Mouse (Mus musculus) forebrain, embryonic 14.5 days (tissue): ENCODE results near the gene Otulinl. TPM values are rescaled to one million over a fixed set of nuclear protein-coding genes. Genes with fewer than 3 reads are reported as not detected.

Experiments
- ATAC-seq: fragments of 200-750 bp; cut with Nextera tagmentation; 2 replicates; pipeline ENCODE4 v1.8.0; 2017; ENCODE audit warnings: mild to moderate bottlenecking, moderate library complexity
- DNase-seq: peaks from one replicate; pipeline ENCODE4 v3.0.0-alpha.2; 2015; ENCODE audit warnings: low spot score
- H3K27ac ChIP-seq: fragments of 300-500 bp; sonication (generic); 2 replicates; pipeline ENCODE4 v1.5.1; 2014; ENCODE audit warnings: low read depth, mild to moderate bottlenecking, control low read depth, low read length, moderate library complexity
- H3K27me3 ChIP-seq: fragments of 300-500 bp; sonication (generic); replicated peaks from 2 replicates; pipeline ENCODE4 v1.6.1; 2014; ENCODE audit warnings: low read length, control low read depth, mixed read lengths; ENCODE audit not compliant: control insufficient read depth, insufficient read depth
- H3K36me3 ChIP-seq: fragments of 300-500 bp; sonication (generic); 2 replicates; pipeline ENCODE4 v1.6.1; 2014; ENCODE audit warnings: low read length, control low read depth; ENCODE audit not compliant: control insufficient read depth, insufficient read depth
- H3K4me1 ChIP-seq: fragments of 300-500 bp; sonication (generic); 2 replicates; pipeline ENCODE4 v1.6.1; 2014; ENCODE audit warnings: antibody characterized with exemption, low read length, control low read depth; ENCODE audit not compliant: control insufficient read depth, insufficient read depth
- H3K4me2 ChIP-seq: fragments of 300-500 bp; sonication (generic); 2 replicates; pipeline ENCODE4 v1.6.1; 2014; ENCODE audit warnings: mild to moderate bottlenecking, control low read depth, low read length
- H3K4me3 ChIP-seq: fragments of 300-500 bp; sonication (generic); 2 replicates; pipeline ENCODE4 v1.5.1; 2014; ENCODE audit warnings: low read depth, low read length, control low read depth
- H3K9ac ChIP-seq: fragments of 300-500 bp; sonication (generic); 2 replicates; pipeline ENCODE4 v1.6.1; 2014; ENCODE audit warnings: mild to moderate bottlenecking, low read length, control low read depth, moderate library complexity
- H3K9me3 ChIP-seq: fragments of 300-500 bp; sonication (generic); replicated peaks from 2 replicates; pipeline ENCODE4 v1.6.1; 2016; ENCODE audit warnings: low read length, control low read depth, mixed read lengths; ENCODE audit not compliant: control insufficient read depth
- WGBS: fragments of 180-500 bp; shearing (Covaris S2); extraction: QIAGEN DNeasy Blood & Tissue Kit; methylation state at CpG from one replicate; pipeline ENCODE4 v1.1.7; 2014; 5-methylcytosine and 5-hydroxymethylcytosine counted together
- polyA plus RNA-seq: library from polyadenylated mRNA; unstranded; fragments of >200 nt; fragmentation: Nextera tagmentation; extraction: Ambion mirVana; gene quantifications from 2 replicates; pipeline ENCODE4 v1.2.1, GENCODE M21; 2014

Otulinl gene
- polyA plus RNA-seq, 1 experiment from 2014 or later = 13.2 TPM

- Histone ChIP-seq H3K36me3 (no peaks in the 10 kb centered on the region), H3K4me1 (no peaks in the 10 kb centered on the region), H3K9ac (no peak overlapping the region), H3K4me3 (no peak overlapping the region), H3K4me2 (no peak overlapping the region), H3K9me3 (no peaks in the 10 kb centered on the region), H3K27me3 (no peaks in the 10 kb centered on the region), H3K27ac (no peak overlapping the region)
- 95% methylated on average over 6 of the region's 6 CpGs for WGBS
- no peak for DNase-seq
- no peak for ATAC-seq
Measured at GRCm38 (mm10) chr15:27674041-27674440, 7.3 kb downstream of the Otulinl start.

GRCm38 (mm10) chr15:27673151-27673550 is 8.2 kb downstream of the Otulinl start:
- no peaks in the 10 kb centered on the region for H3K36me3 ChIP-seq
- no peaks in the 10 kb centered on the region for H3K27me3 ChIP-seq
- ATAC-seq (no peak), DNase-seq (no peak)
- no peaks in the 10 kb centered on the region for H3K9me3 ChIP-seq
- no peaks in the 10 kb centered on the region for H3K4me1 ChIP-seq
- WGBS = 87% methylated on average over 6 of the region's 6 CpGs
- no peak overlapping the region for H3K4me3 ChIP-seq
- H3K4me2 ChIP-seq = no peak overlapping the region
- H3K9ac ChIP-seq = no peak overlapping the region
- no peak overlapping the region for H3K27ac ChIP-seq

GRCm38 (mm10) chr15:27672259-27672658 is 9.1 kb downstream of the Otulinl start:
- Histone ChIP-seq H3K4me2 (no peak overlapping the region), H3K27me3 (no peaks in the 10 kb centered on the region), H3K4me1 (no peaks in the 10 kb centered on the region), H3K4me3 (no peak overlapping the region), H3K9ac (no peak overlapping the region), H3K36me3 (no peaks in the 10 kb centered on the region), H3K9me3 (no peaks in the 10 kb centered on the region), H3K27ac (no peak overlapping the region)
- WGBS = 34% methylated on average over 8 of the region's 8 CpGs
- no peak for ATAC-seq
- DNase-seq = no peak

- no peak for ATAC-seq
Measured at GRCm38 (mm10) chr15:27671612-27672245, 9.7 kb downstream of the Otulinl start.

GRCm38 (mm10) chr15:27670708-27671107 is 10.7 kb downstream of the Otulinl start:
- no peaks in the 10 kb centered on the region for H3K4me1 ChIP-seq
- 84% methylated on average over 8 of the region's 8 CpGs for WGBS
- no peaks in the 10 kb centered on the region for H3K9me3 ChIP-seq
- DNase-seq (no peak), ATAC-seq (no peak)
- no peaks in the 10 kb centered on the region for H3K36me3 ChIP-seq
- no peak overlapping the region for H3K4me3 ChIP-seq
- no peak overlapping the region for H3K9ac ChIP-seq
- no peak overlapping the region for H3K27ac ChIP-seq
- no peaks in the 10 kb centered on the region for H3K27me3 ChIP-seq
- H3K4me2 ChIP-seq = no peak overlapping the region

More at GRCm38 (mm10) chr15:27671612-27672245, 9.7 kb downstream of the Otulinl start:
- Histone ChIP-seq H3K4me2 (no peak overlapping the region), H3K27ac (no peak overlapping the region), H3K36me3 (no peaks in the 10 kb centered on the region), H3K9ac (no peak overlapping the region), H3K4me3 (no peak overlapping the region), H3K27me3 (no peaks in the 10 kb centered on the region), H3K4me1 (no peaks in the 10 kb centered on the region), H3K9me3 (no peaks in the 10 kb centered on the region)
- no peak for DNase-seq
- WGBS = 82% methylated on average over 10 of the region's 10 CpGs

- no peak overlapping the region for H3K4me2 ChIP-seq
- H3K9ac ChIP-seq = no peak overlapping the region
- no peak overlapping the region for H3K4me3 ChIP-seq
- H3K4me1 ChIP-seq = no peaks in the 10 kb centered on the region
- DNase-seq = no peak
- no peaks in the 10 kb centered on the region for H3K27me3 ChIP-seq
- no peak for ATAC-seq
- WGBS = 94% methylated on average over 12 of the region's 12 CpGs
- H3K9me3 ChIP-seq = no peaks in the 10 kb centered on the region
- H3K36me3 ChIP-seq = no peaks in the 10 kb centered on the region
- H3K27ac ChIP-seq = no peak overlapping the region
Measured at GRCm38 (mm10) chr15:27669931-27670411, 11.4 kb downstream of the Otulinl start.

GRCm38 (mm10) chr15:27669276-27669675 is 12.1 kb downstream of the Otulinl start:
- Histone ChIP-seq H3K4me2 (no peak overlapping the region), H3K4me3 (no peak overlapping the region), H3K36me3 (no peaks in the 10 kb centered on the region), H3K27ac (no peak overlapping the region), H3K27me3 (no peaks in the 10 kb centered on the region), H3K9ac (no peak overlapping the region), H3K9me3 (no peaks in the 10 kb centered on the region), H3K4me1 (no peaks in the 10 kb centered on the region)
- WGBS = 78% methylated on average over 4 of the region's 4 CpGs
- DNase-seq (no peak), ATAC-seq (no peak)

- WGBS = 88% methylated on average over 7 of the region's 7 CpGs
- H3K4me1 ChIP-seq = no peaks in the 10 kb centered on the region
- no peaks in the 10 kb centered on the region for H3K36me3 ChIP-seq
- DNase-seq = no peak
- no peaks in the 10 kb centered on the region for H3K27me3 ChIP-seq
- no peak overlapping the region for H3K4me2 ChIP-seq
- no peaks in the 10 kb centered on the region for H3K9me3 ChIP-seq
- no peak overlapping the region for H3K4me3 ChIP-seq
- ATAC-seq = no peak
- no peak overlapping the region for H3K27ac ChIP-seq
- no peak overlapping the region for H3K9ac ChIP-seq
Measured at GRCm38 (mm10) chr15:27668557-27668956, 12.8 kb downstream of the Otulinl start.

- Histone ChIP-seq H3K9ac (no peak overlapping the region), H3K9me3 (no peaks in the 10 kb centered on the region), H3K27ac (no peak overlapping the region), H3K27me3 (no peaks in the 10 kb centered on the region), H3K4me1 (no peaks in the 10 kb centered on the region), H3K36me3 (no peaks in the 10 kb centered on the region), H3K4me2 (no peak overlapping the region), H3K4me3 (no peak overlapping the region)
- ATAC-seq (no peak), DNase-seq (no peak)
- WGBS = 67% methylated on average over 9 of the region's 9 CpGs
Measured at GRCm38 (mm10) chr15:27668001-27668461, 13.3 kb downstream of the Otulinl start.
